Mouse (Mus musculus) cerebellum, adult 11-12 months (tissue): ENCODE measurements around the gene Wdpcp.
"Not testable (repeated sequence)": the region's sequence is repeated elsewhere in the genome, so short reads cannot be mapped to it uniquely, and the experiment has no call there.

Experiments used
- DNase-seq: peaks from one replicate; pipeline ENCODE4 v3.0.0; 2022

Wdpcp gene

DNA sequence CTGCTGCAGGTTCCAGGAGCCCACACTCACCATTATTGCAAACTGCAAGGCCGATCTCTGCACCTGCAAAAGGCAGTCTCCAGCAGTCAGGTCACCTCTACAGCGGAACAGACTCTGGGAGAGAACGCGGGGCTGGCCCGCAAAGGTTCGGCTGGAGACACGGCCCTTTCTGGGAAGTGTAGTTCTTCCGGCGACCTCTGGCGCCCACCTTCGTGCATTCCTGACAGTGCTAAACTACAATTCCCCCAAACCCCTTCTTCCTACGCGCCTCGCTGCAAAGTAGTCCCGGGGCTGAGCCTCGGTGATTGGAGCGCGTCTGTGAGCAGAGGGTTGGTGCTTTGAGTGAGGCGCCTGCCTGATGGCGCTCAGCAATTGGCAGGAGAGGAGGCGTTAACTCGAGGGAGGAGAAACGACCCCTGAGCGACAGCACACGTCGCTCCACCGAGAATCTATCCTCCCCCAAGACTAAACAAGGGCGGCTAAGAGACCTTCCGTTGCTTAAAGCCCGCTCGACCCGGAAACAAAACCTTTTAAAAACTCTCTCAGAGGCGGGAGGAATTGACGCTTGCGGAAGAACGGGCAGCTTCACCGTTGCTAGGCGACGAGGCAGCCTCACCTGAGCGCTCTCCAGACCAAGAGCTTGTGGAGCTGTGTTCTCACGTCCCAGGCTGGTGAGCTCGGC is at the start of gene Wdpcp, which contains the start of gene Mdh1:
TSS of gene Wdpcp (plus strand) at position 536 of the 682 bp plus-strand sequence.
TSS of gene Mdh1 (minus strand) at position 668 of the 682 bp plus-strand sequence.
- peak; percentile 98 for DNase-seq

DNA sequence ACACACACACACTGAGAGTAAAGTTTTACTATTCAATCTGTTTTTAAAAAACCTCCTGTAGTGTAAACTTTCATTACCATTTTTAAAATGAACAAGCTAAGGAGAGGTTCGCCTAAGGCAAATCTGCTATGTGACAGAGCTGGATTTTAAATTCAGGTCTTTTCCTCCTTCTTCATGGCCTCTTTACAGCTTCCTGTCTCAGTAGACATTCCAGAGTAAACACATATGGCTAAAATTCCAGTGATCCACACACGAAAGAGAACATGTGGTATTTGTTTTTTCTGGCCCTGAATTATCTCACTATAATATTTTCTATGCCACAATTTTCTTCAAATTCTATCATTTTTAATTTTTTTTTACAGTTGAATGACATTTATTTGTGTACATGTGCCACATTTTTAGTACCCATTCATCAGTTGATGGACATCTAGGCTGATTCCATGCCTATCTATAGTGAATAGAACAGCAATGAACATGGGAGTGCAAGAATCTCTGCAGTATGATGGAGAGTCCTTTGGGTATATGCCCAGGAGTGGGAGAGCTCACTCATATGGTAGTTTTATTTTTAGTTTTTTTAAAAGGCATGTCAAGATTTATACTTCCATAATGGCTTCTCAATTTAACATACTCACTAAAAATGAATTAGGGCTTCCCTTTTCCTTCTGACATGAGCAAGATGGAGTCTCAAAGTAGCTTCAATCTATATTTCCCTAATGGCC is 43.2 kb upstream of the Wdpcp start:
- DNase-seq = no peak

GRCm38 (mm10) chr11:21530856-21531255 is 41.2 kb upstream of the Wdpcp start:
- not testable (repeated sequence) for DNase-seq

- DNase-seq = no peak
These were observed 32.0 kb upstream of the Wdpcp start for GRCm38 (mm10) chr11:21540072-21540471.

DNA sequence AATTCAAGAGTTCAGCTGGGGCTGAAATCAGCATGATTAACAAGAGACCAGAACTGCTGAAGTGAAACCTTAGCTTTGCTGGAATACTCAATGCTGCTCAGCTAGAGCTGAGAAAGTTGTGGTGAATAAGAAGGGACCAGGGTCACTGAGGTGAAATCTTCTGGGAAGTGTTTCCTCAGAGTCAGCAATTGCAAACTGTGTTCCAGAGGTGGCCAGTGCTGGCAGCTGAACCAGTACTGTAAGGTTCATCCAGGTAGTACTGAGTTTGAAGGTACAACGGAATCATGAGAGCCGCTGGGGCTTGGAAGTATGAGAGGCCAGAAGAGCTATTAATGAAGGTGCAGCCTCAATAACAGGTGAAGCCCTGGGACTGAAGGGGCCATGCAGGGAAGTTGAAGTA is 31.4 kb upstream of the Wdpcp start:
- DNase-seq = no peak

DNA sequence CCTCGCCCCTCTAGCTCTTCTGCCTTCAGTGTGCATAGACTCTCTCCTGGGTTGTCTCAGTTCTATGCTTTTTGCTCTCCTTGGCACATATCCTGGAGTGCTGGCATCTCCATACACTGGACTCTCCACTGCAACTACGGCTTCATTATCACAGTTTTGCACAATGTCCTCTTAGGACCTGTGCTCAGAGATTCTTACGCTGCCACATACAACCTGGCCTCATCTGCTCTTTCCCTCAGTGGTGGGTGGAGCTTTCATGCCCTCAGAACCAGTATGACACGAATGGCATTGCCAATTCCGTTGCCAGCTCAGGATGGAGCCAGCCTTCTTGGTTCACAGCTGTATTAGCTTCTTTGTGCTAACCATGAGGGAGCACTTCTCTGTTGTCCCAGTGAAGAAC is 29.3 kb upstream of the Wdpcp start:
- no peak for DNase-seq

- no peak for DNase-seq
These were observed 27.0 kb upstream of the Wdpcp start for GRCm38 (mm10) chr11:21545021-21545420.

DNA sequence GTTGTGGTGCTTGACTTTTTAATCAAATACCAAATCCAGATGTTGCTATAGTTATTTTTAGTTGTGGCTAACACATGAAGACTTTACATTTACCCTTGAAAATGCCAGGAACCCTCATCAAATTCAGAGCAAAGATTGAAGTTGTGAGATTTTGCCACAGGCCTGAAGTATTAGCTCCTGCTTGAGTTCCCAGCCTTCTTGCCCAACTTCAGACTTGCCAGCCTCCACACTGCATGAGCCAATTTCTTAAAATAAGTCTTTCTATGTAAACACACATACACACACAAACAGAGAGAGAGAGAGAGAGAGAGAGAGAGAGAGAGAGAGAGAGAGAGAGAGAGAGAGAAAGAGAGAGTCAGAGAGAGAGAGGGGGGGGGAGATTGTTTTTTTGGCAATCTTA is 26.1 kb upstream of the Wdpcp start:
- no peak for DNase-seq

DNA sequence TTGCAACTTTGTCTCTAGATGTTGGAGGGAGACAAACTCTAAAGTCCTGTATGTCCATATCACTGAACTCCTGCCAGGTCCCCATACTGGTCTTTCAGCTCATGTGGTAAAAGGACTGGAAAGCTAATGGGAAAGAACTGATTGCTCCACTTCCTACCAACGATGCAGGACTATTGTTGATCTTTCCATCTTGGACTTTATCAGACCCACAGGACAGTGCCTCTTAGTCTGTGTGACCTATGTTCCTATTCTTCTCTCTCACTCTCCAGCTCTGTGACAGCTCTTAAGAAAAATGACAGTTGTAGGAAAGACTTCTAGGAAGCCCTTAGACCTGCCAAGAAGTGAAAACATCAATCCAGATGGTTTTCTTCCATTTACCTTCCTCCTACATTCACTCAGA is 25.4 kb upstream of the Wdpcp start:
- no peak for DNase-seq

- no peak for DNase-seq
These were observed 24.5 kb upstream of the Wdpcp start for GRCm38 (mm10) chr11:21547518-21547917.

GRCm38 (mm10) chr11:21549052-21549451 is 23.0 kb upstream of the Wdpcp start:
- DNase-seq = no peak

DNA sequence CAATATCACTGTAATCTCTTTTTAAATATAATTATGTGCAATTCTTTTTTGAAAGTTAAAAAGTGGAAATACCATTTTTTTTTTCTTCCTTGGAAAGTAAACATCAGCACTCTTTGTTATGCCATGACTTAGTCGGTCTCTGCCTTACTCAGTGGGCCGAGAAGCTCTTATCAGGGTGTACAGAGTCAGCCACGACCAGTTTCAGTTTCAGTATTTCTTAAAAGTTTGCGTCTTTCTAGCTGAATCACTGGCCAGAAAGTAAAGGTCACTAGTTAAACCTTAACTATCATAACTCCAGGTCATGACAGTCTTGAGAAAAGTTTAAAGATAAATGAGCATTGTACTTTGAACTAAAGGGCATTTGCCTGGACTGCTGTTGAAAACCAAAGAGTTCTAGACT is 22.3 kb upstream of the Wdpcp start:
- no peak for DNase-seq

GRCm38 (mm10) chr11:21550222-21551173 is 21.5 kb upstream of the Wdpcp start:
- DNase-seq = no peak

DNA sequence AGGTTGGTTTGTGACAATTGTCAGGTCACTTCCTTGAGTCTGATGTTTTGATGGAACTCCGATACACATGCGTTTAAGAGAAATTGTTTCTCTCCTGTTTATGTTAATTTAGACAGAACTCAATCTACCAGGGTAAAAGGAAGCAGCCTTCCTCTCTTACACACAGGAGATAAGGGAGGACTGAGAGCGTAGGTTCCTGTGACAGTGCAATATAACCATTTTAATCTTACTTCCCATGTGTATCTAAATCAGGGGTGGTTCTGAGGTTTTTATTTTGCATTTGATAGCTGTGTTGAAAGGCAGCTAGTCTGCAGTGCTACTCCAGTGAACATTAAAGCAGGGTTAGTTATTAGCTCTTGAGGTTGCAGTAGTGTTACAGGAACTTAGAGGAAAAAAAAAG is 20.0 kb upstream of the Wdpcp start:
- no peak for DNase-seq

- no peak for DNase-seq
These were observed 12.3 kb upstream of the Wdpcp start for GRCm38 (mm10) chr11:21559727-21560126.

GRCm38 (mm10) chr11:21561347-21561746 is 10.7 kb upstream of the Wdpcp start:
- no peak for DNase-seq

DNA sequence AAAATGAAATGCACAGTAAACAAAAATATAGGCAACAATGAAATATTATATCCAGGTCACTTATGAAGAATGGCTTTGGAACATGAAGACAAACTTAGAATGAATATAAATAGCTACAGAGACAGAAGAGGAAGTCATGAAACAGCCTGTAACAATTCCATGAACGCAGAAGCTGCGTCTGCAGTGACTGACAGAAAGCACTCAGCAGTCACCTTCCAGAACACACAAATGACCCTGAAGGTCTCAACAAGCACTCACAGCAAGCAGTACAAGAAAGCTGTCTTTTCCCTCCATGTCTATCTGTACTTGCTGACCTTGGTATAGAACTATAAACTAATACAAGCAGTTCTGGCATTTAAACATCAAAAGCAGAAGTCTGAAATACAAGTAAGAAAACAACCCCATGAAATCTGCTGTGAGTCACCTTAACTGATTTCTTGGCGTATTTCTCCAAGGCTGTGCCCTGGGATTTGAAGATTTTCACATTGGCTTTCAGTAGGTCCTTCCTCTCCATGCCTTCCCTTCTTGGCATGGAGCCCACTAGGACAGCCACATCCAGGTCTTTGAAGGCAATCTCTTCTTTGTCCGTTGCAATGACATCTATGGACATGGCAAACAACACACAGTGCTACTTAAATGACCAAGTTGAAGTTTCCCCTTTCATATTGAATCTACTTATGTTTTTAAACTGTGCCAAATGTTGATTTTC is 8.3 kb upstream of the Wdpcp start:
- no peak for DNase-seq

DNA sequence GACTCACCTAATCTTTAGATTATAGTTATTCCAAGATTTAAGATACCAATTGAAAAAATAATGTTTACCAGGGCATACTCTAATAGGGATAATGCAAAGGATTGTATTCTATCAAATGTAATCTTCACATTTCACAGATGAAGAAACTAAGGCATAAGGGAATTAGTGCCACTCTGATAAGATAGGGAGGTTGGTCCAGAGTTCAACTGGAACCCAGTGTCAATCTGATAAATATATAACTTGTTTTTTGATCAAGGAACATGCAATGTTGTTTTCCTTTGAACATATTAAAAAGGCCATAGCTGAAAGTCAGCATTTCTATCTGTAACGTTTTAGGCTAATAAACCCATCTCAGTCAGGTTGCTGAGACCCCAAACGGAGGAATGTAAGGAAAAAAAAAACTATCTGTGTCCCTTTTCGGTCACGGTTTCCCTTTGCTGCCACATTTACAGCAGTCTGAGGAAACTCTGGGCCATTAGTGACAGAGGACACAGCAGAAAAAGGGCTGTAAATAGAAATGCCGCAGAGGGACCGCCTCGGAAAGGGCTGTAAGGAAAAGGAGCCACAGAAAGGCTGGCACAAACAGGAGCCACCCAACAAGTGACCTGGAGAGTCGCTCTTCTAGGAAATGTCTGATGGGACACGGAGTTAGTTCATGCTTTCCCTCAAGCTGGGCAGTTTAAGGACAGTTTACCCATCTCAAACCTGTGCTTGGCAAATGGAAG is 7.2 kb upstream of the Wdpcp start:
- no peak for DNase-seq

DNA sequence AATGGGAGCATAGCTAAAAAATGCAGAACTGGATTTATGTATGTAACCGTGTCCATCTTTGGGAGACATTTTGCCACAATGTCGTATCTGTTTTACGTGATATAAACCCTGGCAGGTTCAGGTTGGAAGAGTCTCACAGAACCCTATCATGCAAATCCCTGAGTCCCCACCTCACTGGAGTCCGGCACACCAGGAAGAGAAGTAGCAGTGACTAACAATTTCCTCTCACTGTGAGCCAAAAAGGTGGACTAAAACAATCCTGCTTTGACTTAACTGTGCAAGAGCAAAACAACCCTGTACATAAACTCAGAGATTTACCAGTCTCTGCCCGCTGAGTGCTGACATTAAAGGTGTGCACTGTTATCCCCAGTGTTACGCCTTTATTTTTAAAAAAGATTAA is 5.1 kb upstream of the Wdpcp start:
- DNase-seq = no peak

- no peak for DNase-seq
These were observed 4.3 kb upstream of the Wdpcp start for GRCm38 (mm10) chr11:21567733-21568132.

GRCm38 (mm10) chr11:21569002-21569401 is 3.0 kb upstream of the Wdpcp start:
- no peak for DNase-seq
